Mouse (Mus musculus) urinary bladder, postnatal 25 days (tissue): ENCODE data around the gene Yod1.

Experiments used
- DNase-seq: peaks from one replicate; pipeline ENCODE4 v3.0.0; 2022; ENCODE audit warnings: low spot score

Yod1 gene

DNA sequence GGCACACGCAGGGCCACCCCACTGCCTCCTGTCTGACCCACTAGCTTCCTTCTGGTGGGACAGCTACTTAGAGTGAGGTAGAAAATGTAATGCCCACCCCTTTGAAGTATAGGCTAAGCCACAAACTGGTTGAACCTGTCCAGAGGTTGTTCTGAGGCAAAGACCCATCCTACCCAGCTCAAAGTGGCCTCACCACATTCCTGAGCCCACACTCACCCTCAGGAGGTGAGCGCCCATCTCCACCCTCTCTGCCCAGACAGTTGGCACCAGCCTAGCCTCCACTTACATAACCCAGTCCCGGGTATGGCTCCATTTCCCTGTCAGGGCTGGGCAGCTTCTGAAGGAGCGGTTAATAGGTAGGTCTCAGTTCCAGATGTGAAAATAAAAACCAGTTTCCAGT lies 53.4 kb downstream of the Yod1 start:
- peak; percentile 30 for DNase-seq

- no peak for DNase-seq
These were observed 53.9 kb downstream of the Yod1 start for GRCm38 (mm10) chr1:130770981-130771494.
